Mouse (Mus musculus) layer of hippocampus, postnatal 10 days (tissue): ENCODE results near the gene Orc5. TPM values are rescaled to one million over a fixed set of nuclear protein-coding genes. Genes with fewer than 3 reads are reported as not detected.

Experiments used
- DNase-seq, 2 experiments: peaks; one replicate each; pipeline ENCODE4 v3.0.0; 2021; ENCODE audit warnings: low spot score in 2 of 2
- long read RNA-seq: library from polyadenylated mRNA; stranded (forward); transcript quantifications from one replicate; pipeline ENCODE4 v2.0.0, GENCODE M21; 2023
- total RNA-seq, 2 experiments: library from RNA; stranded (reverse); gene quantifications; 2 replicates each; pipeline ENCODE4 v1.2.3; 2021

The Orc5 gene
- 10 to 100 TPM; 22.7 to 23.4 TPM for total RNA-seq
- long read RNA-seq, transcript Orc5-201 (14 exons, 2,103 nt), result major isoform, 23 of 34 reads
- long read RNA-seq, partial matches to known transcripts, result 1 of 34 reads
- long read RNA-seq, other reads (novel, unspliced or antisense), result 9 of 34 reads

GRCm38 (mm10) chr5:22550033-22550551, at the start of gene Orc5:
Orc5 (minus strand) TSS chr5:22550429.
- DNase-seq, result peak; percentile 94

- DNase-seq, result no peak
Observed at GRCm38 (mm10) chr5:22596981-22597380, 46.8 kb upstream of the Orc5 start.

DNA sequence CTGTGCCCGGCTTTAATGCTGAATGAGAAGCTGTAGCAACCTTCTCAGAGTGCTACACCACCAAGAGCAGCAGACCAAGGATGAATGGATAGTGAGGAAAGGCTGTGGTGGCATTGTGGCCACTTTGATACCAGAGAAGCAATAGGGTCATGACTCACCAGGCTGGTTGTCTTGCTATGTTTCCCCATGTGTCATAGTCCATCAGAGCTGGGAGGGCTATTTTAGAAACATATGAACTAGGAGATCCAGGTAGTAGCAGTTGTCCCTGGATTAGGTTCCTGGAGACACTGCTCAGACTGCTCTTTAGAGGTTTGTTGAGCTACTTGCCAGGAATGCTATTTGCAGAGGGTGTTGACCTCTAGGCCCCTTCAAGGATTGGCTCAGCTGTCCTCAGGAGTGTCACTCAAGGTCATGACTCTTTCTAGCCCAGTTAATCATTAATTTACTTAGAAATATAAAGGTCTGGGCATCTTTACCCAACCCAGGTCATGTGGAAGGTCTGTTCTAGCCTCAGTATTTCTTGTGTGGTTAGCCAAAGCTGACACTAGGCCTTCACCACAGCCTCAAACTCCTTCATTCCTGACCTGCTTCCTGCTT, 39.2 kb upstream of the Orc5 start:
- no peak for DNase-seq

DNA sequence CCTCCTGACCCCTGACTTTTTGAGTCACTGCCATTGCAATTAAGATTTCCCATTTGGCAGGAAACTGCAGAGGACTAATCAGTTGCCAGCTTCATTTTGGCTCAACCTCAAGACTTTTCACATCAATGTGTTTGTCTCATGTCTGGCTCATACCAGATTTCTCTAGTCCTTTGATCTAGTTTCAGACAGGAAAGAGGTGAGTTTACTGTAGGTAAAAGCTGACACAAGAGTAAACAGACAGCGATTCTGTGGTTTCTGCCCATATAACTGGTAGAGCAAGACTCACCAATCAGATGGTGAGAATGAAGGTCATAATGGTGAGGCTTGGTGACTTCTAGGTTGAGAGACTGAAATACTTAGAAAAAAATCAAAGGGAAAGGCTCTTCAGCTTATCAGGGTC, 37.3 kb upstream of the Orc5 start:
- DNase-seq, result no peak

DNA sequence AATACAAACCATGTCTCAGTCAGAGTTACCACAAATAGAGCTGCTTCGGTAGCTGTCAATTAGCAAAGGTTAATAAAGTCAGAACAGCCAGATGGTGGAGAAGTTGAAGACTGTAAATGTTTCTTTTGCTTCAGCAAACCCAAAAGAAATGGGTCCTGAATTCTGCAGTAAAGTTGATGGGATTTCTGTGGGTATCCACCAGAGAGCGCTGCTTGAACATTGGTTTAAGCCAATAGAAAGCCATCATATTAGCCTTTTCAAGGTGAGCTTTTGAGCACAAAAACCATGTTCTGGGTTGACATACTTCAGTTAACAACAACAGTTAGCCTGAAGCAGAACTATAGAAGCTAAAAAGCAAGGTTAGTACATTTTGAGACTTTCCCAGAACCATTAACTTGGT, 34.3 kb upstream of the Orc5 start:
- no peak for DNase-seq

DNA sequence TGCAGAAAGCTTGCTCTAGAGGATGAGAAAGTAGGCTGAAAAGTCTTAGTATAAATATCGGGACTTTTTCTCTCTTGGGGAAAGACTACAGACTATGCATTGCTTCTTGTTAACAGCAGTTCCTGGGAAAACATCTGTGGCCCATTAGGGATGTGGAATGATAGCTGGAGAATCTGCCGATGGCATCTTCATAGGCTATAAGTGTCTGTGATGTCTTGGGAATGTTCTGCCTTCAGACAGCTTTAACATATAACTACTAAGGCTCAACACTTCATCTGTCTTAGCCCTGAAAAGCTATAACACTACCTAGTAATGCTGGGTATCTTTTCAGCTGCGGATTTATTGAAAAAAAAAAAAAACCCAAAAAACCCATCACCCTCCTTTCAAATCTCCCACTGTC, 27.8 kb upstream of the Orc5 start:
- no peak for DNase-seq

GRCm38 (mm10) chr5:22574751-22575150, 24.5 kb upstream of the Orc5 start:
- DNase-seq, result no peak

- DNase-seq, result no peak
Observed at GRCm38 (mm10) chr5:22574161-22574560, 23.9 kb upstream of the Orc5 start.

DNA sequence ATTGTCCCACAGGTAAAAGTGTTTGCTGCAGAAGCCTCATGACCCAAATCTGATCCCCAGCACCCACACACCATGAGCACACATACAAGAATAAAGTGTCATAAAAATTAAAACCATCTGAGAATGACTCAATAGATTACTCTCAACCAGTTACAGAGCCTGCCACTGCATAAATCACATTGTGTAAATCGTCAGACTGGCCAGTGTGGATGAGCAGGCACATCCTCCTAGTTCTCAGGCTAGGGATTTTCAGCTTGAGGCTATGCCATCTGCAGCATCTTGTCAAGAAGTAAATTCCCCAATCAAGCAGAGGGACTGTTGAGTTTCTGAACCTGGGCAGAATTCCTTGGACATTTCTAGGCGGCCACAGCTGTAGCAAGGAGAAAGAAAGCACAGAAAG, 23.5 kb upstream of the Orc5 start:
- DNase-seq, result no peak

DNA sequence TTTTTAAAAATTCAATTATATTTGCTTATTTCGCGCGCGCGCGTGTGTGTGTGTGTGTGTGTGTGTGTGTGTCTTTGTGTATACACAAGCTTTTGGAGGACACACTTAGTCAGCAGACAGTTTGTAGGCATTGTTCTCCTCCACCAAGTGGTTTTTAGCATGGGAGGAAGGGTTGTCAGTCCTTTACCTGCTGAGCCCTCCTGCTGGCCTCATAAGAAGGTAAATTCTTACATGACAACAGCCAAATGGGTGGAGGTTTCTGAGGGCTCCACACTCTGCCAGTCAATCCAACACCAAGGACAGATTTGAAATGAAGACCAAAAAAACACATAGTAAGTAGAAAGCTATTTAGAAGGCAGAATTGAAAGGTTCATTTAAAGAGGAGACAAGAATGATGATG, 22.7 kb upstream of the Orc5 start:
- DNase-seq, result no peak

DNA sequence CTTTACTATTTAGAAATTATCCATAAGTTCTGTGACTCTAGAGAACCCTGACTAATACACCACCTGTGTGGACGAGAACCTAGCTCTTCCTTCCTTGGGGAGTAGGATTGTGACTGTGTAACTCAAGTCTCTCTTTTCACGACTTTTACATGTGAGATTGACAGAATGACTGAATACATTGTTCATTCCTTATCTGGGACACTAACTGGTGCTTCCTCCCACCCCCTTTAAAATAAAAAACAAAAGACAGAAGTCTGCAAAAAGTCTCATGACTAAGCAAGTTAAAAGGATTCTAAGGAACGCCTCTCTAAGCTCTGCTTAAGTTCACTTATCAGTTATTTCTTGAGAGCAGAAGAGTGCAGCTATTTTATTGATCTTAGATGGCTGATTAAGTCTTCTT, 22.2 kb upstream of the Orc5 start:
- no peak for DNase-seq

DNA sequence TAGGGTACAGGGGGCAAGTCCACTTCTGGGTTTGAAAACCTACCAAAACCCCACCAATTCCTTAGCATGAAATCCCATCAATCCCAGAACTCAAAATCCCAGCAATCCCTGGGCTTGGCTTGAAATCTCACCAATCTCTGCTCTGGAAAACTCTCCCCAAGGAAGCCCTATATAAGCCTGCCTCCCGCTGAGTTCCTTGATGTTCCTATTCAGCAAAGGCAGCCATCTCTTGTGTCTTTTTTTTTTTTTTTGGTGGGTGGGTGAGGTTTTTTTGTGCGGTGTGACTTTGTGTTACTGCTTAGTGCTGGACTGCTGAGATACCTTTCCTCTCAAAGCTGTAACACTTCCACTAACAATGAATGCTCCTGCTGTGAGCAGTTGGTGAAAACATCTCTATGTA, 15.5 kb upstream of the Orc5 start:
- DNase-seq, result no peak

GRCm38 (mm10) chr5:22559801-22560200, 9.6 kb upstream of the Orc5 start:
- DNase-seq, result no peak

DNA sequence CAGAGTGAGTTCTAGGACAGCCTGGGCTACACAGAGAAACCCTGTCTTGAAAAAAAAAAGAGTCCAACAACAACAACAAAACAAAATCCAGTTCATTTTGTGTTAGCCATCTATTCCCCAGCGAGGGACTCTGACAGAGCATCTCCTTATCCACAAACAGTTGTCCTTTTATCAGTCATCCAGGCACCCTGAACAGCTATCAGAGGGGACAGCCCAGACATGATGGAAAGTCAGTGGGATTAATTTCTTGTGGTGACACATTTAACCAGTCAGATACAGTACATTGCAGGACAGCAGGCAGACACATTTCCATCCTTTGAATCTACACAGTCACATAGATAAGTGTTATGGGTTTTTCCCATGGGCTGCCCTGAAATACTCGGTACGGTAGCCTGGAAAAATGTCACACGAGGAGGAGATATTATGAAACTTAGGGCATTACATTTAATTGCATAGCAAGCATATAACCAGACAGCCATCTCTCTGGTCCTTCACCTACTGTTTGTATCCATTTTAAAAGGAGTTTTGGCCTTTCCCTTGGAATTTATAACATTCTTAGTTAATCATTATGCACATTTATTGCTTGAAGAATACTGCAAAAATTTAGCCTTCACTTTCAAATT, 7.4 kb upstream of the Orc5 start:
- no peak for DNase-seq

- no peak for DNase-seq
Observed at GRCm38 (mm10) chr5:22556713-22557112, 6.5 kb upstream of the Orc5 start.

DNA sequence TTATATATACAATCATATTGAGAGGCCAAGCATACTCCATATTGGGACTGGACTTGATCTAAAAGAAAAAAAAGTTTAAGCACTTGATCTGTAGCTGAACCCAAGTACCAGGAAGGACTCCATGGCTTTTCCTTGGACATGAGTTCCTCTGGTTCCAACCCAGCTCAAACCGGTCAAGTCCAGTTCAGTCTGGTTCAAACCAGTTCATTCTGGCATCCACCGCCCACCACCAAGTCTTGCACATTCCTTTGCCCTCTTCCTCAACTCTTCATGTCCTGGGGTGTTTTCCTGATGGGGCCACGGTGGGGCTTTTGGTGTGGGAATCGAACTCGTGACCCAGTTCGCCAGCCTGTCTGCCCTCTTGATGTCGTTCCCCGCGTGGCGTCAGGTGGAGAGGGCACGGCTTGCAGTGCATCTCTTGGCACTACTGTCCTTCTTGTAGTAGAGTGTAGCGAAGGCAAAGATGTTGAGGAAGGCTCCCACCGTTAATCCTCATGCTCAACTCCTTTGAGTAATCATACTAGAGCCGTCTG, 2.1 kb upstream of the Orc5 start:
- DNase-seq, result no peak

DNA sequence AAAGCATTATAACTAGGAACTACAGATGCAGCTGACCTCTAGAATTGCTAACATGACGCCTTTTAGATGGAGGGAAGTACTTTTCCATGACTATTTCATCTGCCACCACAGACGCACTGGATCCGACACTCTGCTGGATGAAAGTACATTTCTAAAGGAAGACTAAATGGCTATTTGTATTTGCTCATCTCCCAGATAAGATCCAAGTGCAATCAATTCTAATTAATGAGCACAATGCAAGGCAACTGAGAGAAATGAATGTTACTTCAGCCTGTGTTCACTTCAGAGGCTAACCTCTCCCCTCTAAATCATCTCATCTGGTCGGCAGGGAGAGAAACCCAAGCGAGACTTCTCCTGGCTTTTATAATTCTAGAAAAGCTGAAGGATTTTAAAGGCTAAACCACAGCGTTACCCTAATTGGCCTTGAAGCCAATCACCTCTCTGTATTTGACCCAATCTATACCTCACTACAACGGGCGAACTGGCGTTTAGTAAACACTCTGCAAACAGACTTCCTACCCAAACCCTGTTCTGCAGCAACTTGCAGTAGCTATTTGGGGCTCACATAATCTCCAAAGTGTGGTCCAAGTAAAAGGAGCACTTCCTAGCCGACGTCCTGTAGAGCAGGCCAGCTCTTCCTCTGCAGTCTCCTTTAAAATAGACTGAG, 730 bp downstream of the Orc5 start:
- no peak for DNase-seq

DNA sequence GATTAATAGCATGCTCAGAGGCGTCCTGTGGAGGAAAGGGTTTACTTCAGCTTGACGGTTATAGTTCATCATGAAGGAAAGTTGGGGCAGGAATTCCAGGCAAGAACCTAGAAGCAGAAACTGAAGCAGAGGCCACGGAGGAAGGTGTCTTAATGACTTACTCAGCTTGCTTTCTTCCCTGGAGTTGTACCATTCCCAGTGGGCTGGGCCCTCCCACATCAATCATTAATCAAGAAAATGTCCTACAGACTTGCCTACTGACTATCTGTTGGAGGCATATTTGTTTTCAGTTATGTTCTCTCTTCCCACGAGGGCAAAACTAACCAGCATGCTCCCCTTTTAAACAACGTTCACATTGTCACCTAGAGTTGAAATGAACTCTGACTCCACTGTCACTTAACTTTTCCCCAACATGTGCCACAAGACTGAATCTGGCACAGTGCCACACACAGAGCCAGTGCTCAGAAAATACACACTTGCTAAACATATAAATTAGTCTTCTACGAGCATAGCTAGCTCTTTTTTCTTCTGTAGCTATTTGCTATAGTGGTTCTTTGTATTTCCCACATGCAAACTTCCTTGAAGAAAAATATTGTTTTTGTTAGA, 1.6 kb downstream of the Orc5 start:
- no peak for DNase-seq

DNA sequence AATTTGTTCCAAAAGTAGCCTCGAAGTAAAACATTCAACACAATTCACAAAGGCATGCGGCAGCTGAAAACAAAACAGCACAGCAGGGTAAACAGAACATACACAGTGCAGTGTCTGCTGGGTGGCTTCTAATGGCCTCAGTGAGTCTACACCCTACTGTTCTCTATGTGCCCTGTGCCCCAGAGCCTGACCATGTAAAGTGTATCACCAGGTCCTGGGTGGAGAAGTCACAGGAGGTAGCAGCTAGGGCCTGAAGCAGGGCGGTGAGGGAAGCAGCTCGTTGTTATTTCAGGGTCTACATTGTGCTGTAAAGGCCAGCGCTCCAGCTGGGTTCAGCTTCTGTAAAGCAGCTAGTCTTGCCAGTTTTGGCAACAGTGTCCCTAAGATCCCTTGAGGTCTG, 3.7 kb downstream of the Orc5 start:
- DNase-seq, result no peak

GRCm38 (mm10) chr5:22545305-22545704, 4.9 kb downstream of the Orc5 start:
- no peak for DNase-seq

- no peak for DNase-seq
Observed at GRCm38 (mm10) chr5:22542676-22543075, 7.6 kb downstream of the Orc5 start.
